Comparison of ENCODE assay signal across 7 mouse cellular contexts in the genomic region with DNA sequence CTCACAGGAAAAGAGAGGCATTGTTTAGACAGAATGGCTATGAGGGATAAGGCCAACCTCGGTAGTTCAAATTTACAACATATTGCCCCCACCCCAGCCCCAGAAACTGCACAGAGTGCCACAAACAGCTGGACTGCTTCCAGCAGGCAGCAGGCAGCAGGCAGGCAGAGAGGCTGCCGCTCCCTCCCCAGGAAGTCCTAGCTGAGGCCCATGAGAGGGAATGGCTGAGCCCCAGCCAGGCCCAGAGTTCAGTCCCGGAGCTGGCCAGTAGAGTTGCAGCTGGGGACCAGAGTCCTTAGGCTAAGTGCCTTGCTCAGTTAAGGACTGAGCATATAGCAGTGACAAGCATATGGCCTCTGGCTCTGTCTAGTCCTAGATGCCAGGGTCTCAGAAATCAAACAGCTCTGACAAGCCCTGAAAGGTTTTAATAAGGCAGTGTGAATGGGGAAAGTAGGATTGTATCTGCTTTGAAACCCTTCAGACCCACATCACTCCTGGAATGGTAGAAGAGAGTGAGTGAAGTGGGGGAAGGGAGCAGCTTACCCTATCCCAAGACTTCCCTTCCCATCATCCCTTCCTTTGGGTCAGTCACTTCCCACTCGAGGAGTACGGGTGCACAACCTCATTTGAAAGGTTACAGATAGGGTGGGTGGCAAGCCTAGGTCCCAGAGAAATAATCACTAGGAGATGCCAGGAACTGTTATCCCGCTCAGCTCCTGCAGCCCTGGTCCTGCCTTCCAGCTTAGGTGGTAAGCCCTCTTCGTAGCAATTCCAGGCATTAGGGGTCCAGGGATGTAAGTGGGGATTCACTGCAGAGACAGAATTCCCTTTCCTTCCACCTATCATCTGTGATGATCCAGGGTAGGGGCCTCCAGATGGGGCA. TPM values are rescaled to one million over a fixed set of nuclear protein-coding genes. Genes with fewer than 3 reads are reported as not detected.
DNase-seq lines count a peak whose midpoint lies in the region; ATAC-seq and TF ChIP-seq lines count a peak whose summit lies in the region.

No protein-coding gene starts in this region.

- H3K9me3 ChIP-seq in embryonic facial prominence, embryonic 15.5 days (replicated peaks), result no peaks in the 10 kb centered on the region
- H3K9me3 ChIP-seq in liver, embryonic 14.5 days (ENCODE audit: control insufficient read depth, low read length), result no peaks in the 10 kb centered on the region

- H3K36me3 ChIP-seq in thymus, adult 2 months (ENCODE audit: control insufficient read depth, insufficient read depth, low read length), result peaks cover 3% of the 10 kb centered on the region; the same call in 1 of the 2 replicates
- H3K36me3 ChIP-seq in embryonic facial prominence, embryonic 15.5 days, result peaks cover 21% of the 10 kb centered on the region
- peaks cover 11% of the 10 kb centered on the region for H3K36me3 ChIP-seq in liver, embryonic 14.5 days (replicated peaks; ENCODE audit: control insufficient read depth, insufficient read depth, low read depth)

- ATAC-seq in embryonic facial prominence, embryonic 15.5 days (ENCODE audit: insufficient number of reproducible peaks, low FRiP score, low TSS enrichment, low read depth), result no peak
- ATAC-seq in liver, embryonic 14.5 days (ENCODE audit: insufficient read depth), result no peak

- TF ChIP-seq POLR2A in thymus, adult 2 months (IDR thresholded peaks at IDR 0.05; ENCODE audit: control insufficient read depth, extremely low read depth, insufficient read depth, low read length, poor library complexity), result no peak
- no peak for TF ChIP-seq POLR2A in olfactory bulb, adult 2 months (IDR thresholded peaks at IDR 0.05; ENCODE audit: insufficient read depth, low read depth, low read length)

- peak overlapping the region; percentile 82 for H3K4me2 ChIP-seq in embryonic facial prominence, embryonic 15.5 days (replicated peaks)
- H3K4me2 ChIP-seq in liver, embryonic 14.5 days (ENCODE audit: low read depth), result peak overlapping the region; percentile 95; the same call in 1 of the 2 replicates

- peak; percentile 16 for DNase-seq in thymus, adult 2 months
- no peak for DNase-seq in thymus, postnatal 0 days (ENCODE audit: low spot score)
- peak; percentile 57 for DNase-seq in heart, postnatal 4 days
- no peak for DNase-seq in liver, embryonic 14.5 days (ENCODE audit: low read depth in 3 of 3, low spot score in 3 of 3)
- DNase-seq in right cerebral cortex, adult 18-20 months, result no peak

- H3K9ac ChIP-seq in embryonic facial prominence, embryonic 15.5 days, result peak overlapping the region; percentile 13; the same call in 1 of the 2 replicates
- H3K9ac ChIP-seq in liver, embryonic 14.5 days (replicated peaks), result no peak overlapping the region

- peaks cover 34% of the 10 kb centered on the region for H3K4me1 ChIP-seq in thymus, adult 2 months (replicated peaks; ENCODE audit: control insufficient read depth, insufficient read depth, low read length)
- peaks cover 64% of the 10 kb centered on the region for H3K4me1 ChIP-seq in embryonic facial prominence, embryonic 15.5 days
- H3K4me1 ChIP-seq in liver, embryonic 14.5 days (replicated peaks; ENCODE audit: control insufficient read depth in 2 of 2, insufficient read depth in 2 of 2, low read length in 1 of 2), result peaks cover 15 to 28% of the 10 kb centered on the region in 2 experiments
- peaks cover 33% of the 10 kb centered on the region for H3K4me1 ChIP-seq in olfactory bulb, adult 2 months (ENCODE audit: control insufficient read depth, insufficient read depth, low read length)

- no peak overlapping the region for H3K27ac ChIP-seq in thymus, adult 2 months (ENCODE audit: control insufficient read depth, insufficient read depth, low read length)
- peak overlapping the region; percentile 94 for H3K27ac ChIP-seq in embryonic facial prominence, embryonic 15.5 days (replicated peaks)
- H3K27ac ChIP-seq in liver, embryonic 14.5 days, result no peak overlapping the region; the same call in 1 of the 2 replicates
- H3K27ac ChIP-seq in olfactory bulb, adult 2 months (ENCODE audit: insufficient read depth, low read depth, low read length), result 0 out of 2 replicates have a peak overlapping the region, but pooled peaks have one; percentile 8

- no peak for TF ChIP-seq CTCF in thymus, adult 2 months (IDR thresholded peaks at IDR 0.05; ENCODE audit: borderline replicate concordance, control insufficient read depth, extremely low read depth, insufficient read depth, low read length, poor library complexity)
- no peak for TF ChIP-seq CTCF in liver, embryonic 14.5 days (IDR thresholded peaks at IDR 0.05; ENCODE audit: low read depth)
- no peak for TF ChIP-seq CTCF in olfactory bulb, adult 2 months (IDR thresholded peaks at IDR 0.05; ENCODE audit: insufficient read depth, low read depth, low read length)

- no peak overlapping the region for H3K4me3 ChIP-seq in thymus, adult 2 months (ENCODE audit: control insufficient read depth, insufficient read depth, low read length)
- H3K4me3 ChIP-seq in embryonic facial prominence, embryonic 15.5 days (replicated peaks), result no peak overlapping the region
- H3K4me3 ChIP-seq in liver, embryonic 14.5 days (ENCODE audit: insufficient read depth in 1 of 2, low read depth in 2 of 2, low read length in 2 of 2), result peak overlapping the region in 1 of 2 experiments; percentile 90; a peak in 1 of 4 replicates
- H3K4me3 ChIP-seq in olfactory bulb, adult 2 months (ENCODE audit: insufficient read depth, low read depth, low read length), result no peak overlapping the region

- TF ChIP-seq EP300 in liver, embryonic 14.5 days (IDR thresholded peaks at IDR 0.05; ENCODE audit: low read depth), result no peak

- H3K27me3 ChIP-seq in thymus, adult 2 months (ENCODE audit: control insufficient read depth, insufficient read depth, low read length), result peaks cover 25% of the 10 kb centered on the region
- no peaks in the 10 kb centered on the region for H3K27me3 ChIP-seq in embryonic facial prominence, embryonic 15.5 days
- peaks cover 48% of the 10 kb centered on the region for H3K27me3 ChIP-seq in liver, embryonic 14.5 days (ENCODE audit: control insufficient read depth, insufficient read depth, low read length)

- 57% methylated on average over 7 of the region's 7 CpGs for WGBS in thymus, adult 2 months
- 39% methylated on average over 7 of the region's 7 CpGs for whole genome bisulfite sequencing in embryonic facial prominence, embryonic 15.5 days
- WGBS in liver, embryonic 14.5 days (ENCODE audit: insufficient replicate concordance), result 50% methylated on average over 7 of the region's 7 CpGs
- 57% methylated on average over 7 of the region's 7 CpGs for WGBS in olfactory bulb, adult 2 months

RNA-seq across cellular contexts. Expression of a gene that starts 0.8 kb away (rescaled TPM):
- polyA plus RNA-seq in thymus, adult 2 months (2012; rRNA removed), result 21.0 and 25.5 TPM in 2 replicates
- polyA plus RNA-seq in thymus, postnatal 0 days (2015; fragmentation: Nextera tagmentation; extraction: Ambion mirVana), result 30.0 and 36.0 TPM in 2 replicates
- polyA plus RNA-seq in embryonic facial prominence, embryonic 15.5 days (2015; fragmentation: Nextera tagmentation; extraction: Ambion mirVana), result 36.1 and 38.9 TPM in 2 replicates
- total RNA-seq in heart, postnatal 4 days (2021), result 10 to 100 TPM; 10.4 to 11.3 TPM
- polyA plus RNA-seq in liver, embryonic 14.5 days (2012; rRNA removed), result 8.1 and 9.9 TPM in 2 replicates
- 17.0 and 18.1 TPM in 2 replicates for polyA plus RNA-seq in liver, embryonic 14.5 days (2014; fragmentation: Nextera tagmentation; extraction: Ambion mirVana)
- not detected in 2 replicates for polyA plus RNA-seq in olfactory bulb, adult 2 months (2012; ENCODE audit: insufficient read depth, insufficient read length, low replicate concordance, missing spikeins)

RNA-seq across cellular contexts. Expression of a gene that starts 3.4 kb away (rescaled TPM):
- polyA plus RNA-seq in thymus, adult 2 months (2012; rRNA removed), result 29.9 and 44.9 TPM in 2 replicates
- polyA plus RNA-seq in thymus, postnatal 0 days (2015; fragmentation: Nextera tagmentation; extraction: Ambion mirVana), result 10.6 and 11.2 TPM in 2 replicates
- 78.2 and 88.7 TPM in 2 replicates for polyA plus RNA-seq in embryonic facial prominence, embryonic 15.5 days (2015; fragmentation: Nextera tagmentation; extraction: Ambion mirVana)
- 10 to 100 TPM; 31.9 to 33.0 TPM for total RNA-seq in heart, postnatal 4 days (2021)
- 5.8 and 6.2 TPM in 2 replicates for polyA plus RNA-seq in liver, embryonic 14.5 days (2012; rRNA removed)
- 3.0 and 4.4 TPM in 2 replicates for polyA plus RNA-seq in liver, embryonic 14.5 days (2014; fragmentation: Nextera tagmentation; extraction: Ambion mirVana)
- polyA plus RNA-seq in olfactory bulb, adult 2 months (2012; ENCODE audit: insufficient read depth, insufficient read length, low replicate concordance, missing spikeins), result not detected in 2 replicates

RNA-seq across cellular contexts. Expression of a gene that starts 20.2 kb away (rescaled TPM):
- 56.3 and 66.1 TPM in 2 replicates for polyA plus RNA-seq in thymus, adult 2 months (2012; rRNA removed)
- 103 TPM in 2 replicates for polyA plus RNA-seq in thymus, postnatal 0 days (2015; fragmentation: Nextera tagmentation; extraction: Ambion mirVana)
- 47.8 and 48.3 TPM in 2 replicates for polyA plus RNA-seq in embryonic facial prominence, embryonic 15.5 days (2015; fragmentation: Nextera tagmentation; extraction: Ambion mirVana)
- total RNA-seq in heart, postnatal 4 days (2021), result 10 to 100 TPM; 14.4 to 15.6 TPM
- polyA plus RNA-seq in liver, embryonic 14.5 days (2012; rRNA removed), result 56.8 and 67.9 TPM in 2 replicates
- 93.1 and 111 TPM in 2 replicates for polyA plus RNA-seq in liver, embryonic 14.5 days (2014; fragmentation: Nextera tagmentation; extraction: Ambion mirVana)
- not detected in 2 replicates for polyA plus RNA-seq in olfactory bulb, adult 2 months (2012; ENCODE audit: insufficient read depth, insufficient read length, low replicate concordance, missing spikeins)

RNA-seq across cellular contexts. Expression of a gene that starts 25.4 kb away (rescaled TPM):
- 16.4 and 19.9 TPM in 2 replicates for polyA plus RNA-seq in thymus, adult 2 months (2012; rRNA removed)
- polyA plus RNA-seq in thymus, postnatal 0 days (2015; fragmentation: Nextera tagmentation; extraction: Ambion mirVana), result 5.3 and 5.7 TPM in 2 replicates
- polyA plus RNA-seq in embryonic facial prominence, embryonic 15.5 days (2015; fragmentation: Nextera tagmentation; extraction: Ambion mirVana), result 0.08 and 0.13 TPM in 2 replicates
- total RNA-seq in heart, postnatal 4 days (2021), result under 1 TPM; 0.20 to 0.21 TPM
- 0.11 and 0.16 TPM in 2 replicates for polyA plus RNA-seq in liver, embryonic 14.5 days (2012; rRNA removed)
- 0.08 and 0.18 TPM in 2 replicates for polyA plus RNA-seq in liver, embryonic 14.5 days (2014; fragmentation: Nextera tagmentation; extraction: Ambion mirVana)
- not detected in 2 replicates for polyA plus RNA-seq in olfactory bulb, adult 2 months (2012; ENCODE audit: insufficient read depth, insufficient read length, low replicate concordance, missing spikeins)

RNA-seq across cellular contexts. Expression of a gene that starts 42.0 kb away (rescaled TPM):
- polyA plus RNA-seq in thymus, adult 2 months (2012; rRNA removed), result 107 and 118 TPM in 2 replicates
- polyA plus RNA-seq in thymus, postnatal 0 days (2015; fragmentation: Nextera tagmentation; extraction: Ambion mirVana), result 38.5 and 39.4 TPM in 2 replicates
- 41.2 and 44.0 TPM in 2 replicates for polyA plus RNA-seq in embryonic facial prominence, embryonic 15.5 days (2015; fragmentation: Nextera tagmentation; extraction: Ambion mirVana)
- 10 to 100 TPM; 27.1 to 32.1 TPM for total RNA-seq in heart, postnatal 4 days (2021)
- polyA plus RNA-seq in liver, embryonic 14.5 days (2012; rRNA removed), result 36.8 and 44.5 TPM in 2 replicates
- 16.5 and 16.8 TPM in 2 replicates for polyA plus RNA-seq in liver, embryonic 14.5 days (2014; fragmentation: Nextera tagmentation; extraction: Ambion mirVana)
- not detected in 2 replicates for polyA plus RNA-seq in olfactory bulb, adult 2 months (2012; ENCODE audit: insufficient read depth, insufficient read length, low replicate concordance, missing spikeins)

Comparison
In these comparisons a context has a peak if more than half of its experiments do, and no peak if none do; other contexts are left out.
1. DNase-seq: peak in thymus, adult 2 months (single experiment) and heart, postnatal 4 days (single experiment); none in thymus, postnatal 0 days (single experiment), liver, embryonic 14.5 days (0 of 3) and right cerebral cortex, adult 18-20 months (single experiment).
2. H3K27ac ChIP-seq: peak in embryonic facial prominence, embryonic 15.5 days (single experiment) and olfactory bulb, adult 2 months (single experiment); none in thymus, adult 2 months (single experiment) and liver, embryonic 14.5 days (single experiment).
3. RNA of a gene that starts 20.2 kb away (polyA plus RNA-seq): 103 TPM in thymus, postnatal 0 days, 56.8 to 111 TPM in liver, embryonic 14.5 days, 56.3 to 66.1 TPM in thymus, adult 2 months and 47.8 to 48.3 TPM in embryonic facial prominence, embryonic 15.5 days; not detected in olfactory bulb, adult 2 months; every median in the first group is over 10 times any median in the second.